Mouse (Mus musculus) cerebellum, adult 2 months (tissue): ENCODE data around the gene Plxdc1.

Source experiments
- CTCF ChIP-seq: fragments of 200-500 bp; IDR thresholded peaks from 2 replicates; pipeline ENCODE4 v1.5.1; 2011; ENCODE audit warnings: low read depth, mild to moderate bottlenecking, control low read depth, low read length, moderate library complexity, borderline replicate concordance; ENCODE audit not compliant: insufficient read depth
- POLR2A ChIP-seq: fragments of 200-500 bp; IDR thresholded peaks from 2 replicates; pipeline ENCODE4 v1.6.1; 2011; ENCODE audit warnings: low read length, control low read depth, borderline replicate concordance; ENCODE audit not compliant: insufficient read depth

DNA sequence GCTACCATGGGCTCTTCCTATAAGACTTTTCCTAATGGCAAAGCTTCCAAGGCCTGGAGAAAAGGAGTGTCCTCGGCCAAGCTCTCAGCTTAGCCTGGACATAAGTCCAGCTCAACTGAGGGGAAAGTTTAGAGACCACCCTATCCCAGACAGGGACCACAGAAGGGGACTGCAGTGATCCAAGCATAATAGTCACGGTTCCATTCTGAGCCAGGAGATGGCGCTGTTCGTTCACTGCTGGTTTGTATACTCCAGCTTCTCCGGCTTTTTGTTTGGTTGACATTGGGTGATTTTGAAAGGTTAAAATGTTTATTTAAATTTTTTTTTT, 45.2 kb upstream of the Plxdc1 start:
- TF ChIP-seq CTCF (peak; percentile 91), POLR2A (no peak)
